Mouse (Mus musculus): ENCODE data around the gene Ear10.
"Not testable (repeated sequence)": the region's sequence is repeated elsewhere in the genome, so short reads cannot be mapped to it uniquely, and the experiment has no call there.

The Ear10 gene

GRCm38 (mm10) chr14:43923459-43923858 lies at the start of gene Ear10:
TSS of gene Ear10 (minus strand) at chr14:43923559.
- DNase-seq (ENCODE audit: low read depth in 2 of 2, low spot score in 2 of 2), result not testable (repeated sequence)

- DNase-seq (ENCODE audit: low read depth in 2 of 2, low spot score in 2 of 2), result not testable (repeated sequence)
These were observed 33.4 kb upstream of the Ear10 start, which contains the start of gene Ang5 for GRCm38 (mm10) chr14:43956769-43957168. TSS of gene Ang5 (plus strand) at chr14:43957069.

GRCm38 (mm10) chr14:43955074-43955473 lies 31.7 kb upstream of the Ear10 start:
- not testable (repeated sequence) for DNase-seq (ENCODE audit: low read depth in 2 of 2, low spot score in 2 of 2)

GRCm38 (mm10) chr14:43953382-43953781 lies 30.0 kb upstream of the Ear10 start:
- DNase-seq (ENCODE audit: low read depth in 2 of 2, low spot score in 2 of 2), result not testable (repeated sequence)

- DNase-seq (ENCODE audit: low read depth in 2 of 2, low spot score in 2 of 2), result not testable (repeated sequence)
These were observed 10.0 kb upstream of the Ear10 start for GRCm38 (mm10) chr14:43933399-43933798.

- DNase-seq (ENCODE audit: low read depth in 2 of 2, low spot score in 2 of 2), result not testable (repeated sequence)
These were observed 9.6 kb upstream of the Ear10 start for GRCm38 (mm10) chr14:43932991-43933390.

- not testable (repeated sequence) for DNase-seq (ENCODE audit: low read depth in 2 of 2, low spot score in 2 of 2)
These were observed 2.1 kb upstream of the Ear10 start for GRCm38 (mm10) chr14:43925404-43925950.

GRCm38 (mm10) chr14:43924688-43925403 lies 1.5 kb upstream of the Ear10 start, which contains the start of gene Gm8113:
TSS of gene Gm8113 (plus strand) at chr14:43925390.
- peak; percentile 3 to 22 for DNase-seq (ENCODE audit: low read depth in 2 of 2, low spot score in 2 of 2)

GRCm38 (mm10) chr14:43918214-43918613 lies 5.1 kb downstream of the Ear10 start:
- DNase-seq (ENCODE audit: low read depth in 2 of 2, low spot score in 2 of 2), result not testable (repeated sequence)

- DNase-seq (ENCODE audit: low read depth in 2 of 2, low spot score in 2 of 2), result not testable (repeated sequence)
These were observed 24.8 kb downstream of the Ear10 start for GRCm38 (mm10) chr14:43898577-43898976.

GRCm38 (mm10) chr14:43895357-43895756 lies 28.0 kb downstream of the Ear10 start:
- not testable (repeated sequence) for DNase-seq (ENCODE audit: low read depth in 2 of 2, low spot score in 2 of 2)

GRCm38 (mm10) chr14:43891288-43891687 lies 32.1 kb downstream of the Ear10 start:
- not testable (repeated sequence) for DNase-seq (ENCODE audit: low read depth in 2 of 2, low spot score in 2 of 2)

GRCm38 (mm10) chr14:43886235-43886634 lies 37.1 kb downstream of the Ear10 start:
- not testable (repeated sequence) for DNase-seq (ENCODE audit: low read depth in 2 of 2, low spot score in 2 of 2)

GRCm38 (mm10) chr14:43879966-43880545 lies 43.3 kb downstream of the Ear10 start:
- not testable (repeated sequence) for DNase-seq (ENCODE audit: low read depth in 2 of 2, low spot score in 2 of 2)

GRCm38 (mm10) chr14:43877789-43878188 lies 45.6 kb downstream of the Ear10 start:
- DNase-seq (ENCODE audit: low read depth in 2 of 2, low spot score in 2 of 2), result not testable (repeated sequence)

- not testable (repeated sequence) for DNase-seq (ENCODE audit: low read depth in 2 of 2, low spot score in 2 of 2)
These were observed 47.9 kb downstream of the Ear10 start, which contains the start of gene Ear1 for GRCm38 (mm10) chr14:43875417-43875816. TSS of gene Ear1 (minus strand) at chr14:43875517.

- not testable (repeated sequence) for DNase-seq (ENCODE audit: low read depth in 2 of 2, low spot score in 2 of 2)
These were observed 48.5 kb downstream of the Ear10 start for GRCm38 (mm10) chr14:43874862-43875261.

Data from CD8-positive naive resting alpha-beta T cell, adult 2 months (primary cell).